Mouse (Mus musculus) heart, embryonic 16.5 days (tissue): ENCODE results near the gene Cops7a. TPM values are rescaled to one million over a fixed set of nuclear protein-coding genes. Genes with fewer than 3 reads are reported as not detected.

Experiments used
- ATAC-seq: fragments of 200-750 bp; cut with Nextera tagmentation; replicated peaks from 2 replicates; pipeline ENCODE4 v1.8.0; 2017; ENCODE audit warnings: moderate number of reproducible peaks; ENCODE audit not compliant: insufficient read depth, low FRiP score; ENCODE audit errors: extremely low read depth
- H3K27ac ChIP-seq: fragments of 300-500 bp; sonication (generic); 2 replicates; pipeline ENCODE4 v1.5.1; 2014; ENCODE audit warnings: mild to moderate bottlenecking, low read length, control low read depth, moderate library complexity
- H3K27me3 ChIP-seq: fragments of 300-500 bp; sonication (generic); 2 replicates; pipeline ENCODE4 v1.6.1; 2014; ENCODE audit warnings: low read length, mixed read lengths; ENCODE audit not compliant: control insufficient read depth, insufficient read depth
- H3K36me3 ChIP-seq: fragments of 300-500 bp; sonication (generic); 2 replicates; pipeline ENCODE4 v1.6.1; 2014; ENCODE audit not compliant: control insufficient read depth, insufficient read depth
- H3K4me1 ChIP-seq: fragments of 300-500 bp; sonication (generic); 2 replicates; pipeline ENCODE4 v1.6.1; 2014; ENCODE audit warnings: low read length, mixed read lengths; ENCODE audit not compliant: control insufficient read depth, insufficient read depth
- H3K4me2 ChIP-seq: fragments of 300-500 bp; sonication (generic); 2 replicates; pipeline ENCODE4 v1.6.1; 2014; ENCODE audit warnings: low read depth, mild to moderate bottlenecking, control low read depth, low read length
- H3K4me3 ChIP-seq: fragments of 300-500 bp; sonication (generic); 2 replicates; pipeline ENCODE4 v1.5.1; 2014; ENCODE audit warnings: mild to moderate bottlenecking, control low read depth, low read length
- H3K9ac ChIP-seq: fragments of 300-500 bp; sonication (generic); 2 replicates; pipeline ENCODE4 v1.6.1; 2014; ENCODE audit warnings: low read length, control low read depth
- H3K9me3 ChIP-seq: fragments of 300-500 bp; sonication (generic); replicated peaks from 2 replicates; pipeline ENCODE4 v1.6.1; 2016; ENCODE audit warnings: low read length; ENCODE audit not compliant: control insufficient read depth
- WGBS: fragments of 180-500 bp; shearing (Covaris S2); extraction: QIAGEN DNeasy Blood & Tissue Kit; methylation state at CpG from one replicate; pipeline ENCODE4 v1.1.7; 2014; 5-methylcytosine and 5-hydroxymethylcytosine counted together
- polyA plus RNA-seq: library from polyadenylated mRNA; unstranded; fragments of >200 nt; fragmentation: Nextera tagmentation; extraction: Ambion mirVana; gene quantifications from 2 replicates; pipeline ENCODE4 v1.2.1, GENCODE M21; 2015

The Cops7a gene
- polyA plus RNA-seq, 1 experiment from 2014 or later, result 145 TPM

DNA sequence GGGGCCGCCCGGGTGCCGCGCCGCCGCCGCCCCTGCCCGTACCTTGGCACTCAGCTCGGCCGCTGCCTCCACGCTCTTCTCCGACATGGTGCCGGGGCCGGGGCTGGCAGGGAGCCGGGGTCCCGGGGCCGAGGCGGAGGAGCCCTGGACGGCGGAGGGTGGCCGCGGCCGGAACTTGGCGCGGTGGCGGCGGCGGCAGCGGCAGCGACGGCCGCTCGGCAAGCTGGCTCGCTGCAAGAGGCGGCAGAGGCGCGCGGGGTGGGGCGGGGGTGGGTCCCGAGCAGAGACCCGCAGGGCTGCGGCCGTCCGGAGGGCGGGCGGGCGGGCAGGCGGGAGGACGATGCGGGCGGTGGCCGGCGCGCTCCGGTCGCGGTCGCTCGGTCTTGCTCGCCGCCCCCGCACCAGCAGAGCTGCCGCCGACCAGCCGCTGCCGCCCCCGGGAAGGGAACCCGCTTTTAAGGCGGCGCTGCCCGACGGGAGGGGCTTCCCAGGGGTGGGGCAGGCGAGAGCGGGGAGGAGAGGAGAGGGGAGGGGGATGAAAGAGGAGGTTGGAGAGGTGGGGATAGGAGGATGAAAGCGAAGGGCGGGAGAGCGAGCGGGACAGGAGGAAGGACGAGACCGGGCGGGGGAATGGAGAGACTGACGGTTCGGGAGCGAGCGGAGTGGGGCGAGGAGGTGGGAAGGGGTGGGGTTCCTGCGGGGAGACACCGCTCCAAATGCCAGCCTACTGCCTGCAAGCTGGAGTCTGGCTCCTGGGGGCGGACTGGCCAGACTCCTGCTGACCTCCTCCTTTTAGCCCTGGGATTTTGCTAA, 47.6 kb downstream of the Cops7a start:
- peak overlapping the region; percentile 100 for H3K27ac ChIP-seq
- H3K9ac ChIP-seq, result peak overlapping the region; percentile 100
- H3K4me1 ChIP-seq, result peaks cover 51% of the 10 kb centered on the region
- peak; percentile 65 for ATAC-seq
- WGBS, result 1% methylated on average over 63 of the region's 89 CpGs
- no peaks in the 10 kb centered on the region for H3K27me3 ChIP-seq
- H3K9me3 ChIP-seq, result no peaks in the 10 kb centered on the region
- peaks cover 21% of the 10 kb centered on the region for H3K36me3 ChIP-seq
- H3K4me2 ChIP-seq, result peak overlapping the region; percentile 66
- H3K4me3 ChIP-seq, result peak overlapping the region; percentile 92

DNA sequence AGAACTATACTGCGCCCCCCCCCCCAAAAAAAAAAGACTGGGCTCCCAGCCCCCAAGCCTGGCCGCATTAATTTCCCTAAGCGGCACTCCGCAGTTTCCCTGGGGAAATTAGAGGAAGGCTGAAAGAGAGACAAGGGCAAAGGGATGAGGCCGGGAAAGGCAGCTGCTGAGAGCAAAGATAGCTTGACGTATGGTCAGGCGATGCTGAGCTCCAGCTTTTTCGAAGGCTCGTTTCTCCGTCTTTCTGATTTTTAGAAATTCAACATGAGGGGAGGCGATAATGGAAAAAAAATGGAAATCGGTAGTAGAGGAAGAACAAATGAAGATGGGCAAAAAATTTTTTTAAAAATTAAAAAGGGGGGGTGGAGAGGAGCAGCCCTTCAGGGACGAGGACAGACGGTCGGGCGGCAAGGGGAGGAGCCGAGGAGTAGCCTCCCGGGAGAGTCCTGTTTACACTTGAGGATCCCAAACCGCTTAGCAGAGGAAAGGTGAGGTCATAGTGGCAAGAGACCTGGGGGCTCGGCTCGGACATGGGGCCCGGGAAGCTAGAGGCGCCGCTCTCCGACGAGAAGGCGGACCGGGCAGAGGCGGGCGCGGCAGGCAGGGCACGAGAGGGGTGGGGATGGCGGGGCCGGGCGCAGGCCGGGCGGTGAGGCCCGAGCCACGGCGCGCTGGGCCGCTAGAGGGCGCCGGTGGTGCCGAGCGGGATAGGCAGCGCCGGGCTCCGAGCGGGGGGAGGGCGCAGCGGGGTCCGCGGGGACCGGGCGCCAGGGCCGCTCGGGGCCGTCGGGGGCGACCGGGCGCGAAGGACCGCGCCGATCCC, 48.4 kb downstream of the Cops7a start:
- Histone ChIP-seq H3K27ac (peak overlapping the region; percentile 100), H3K4me1 (peaks cover 51% of the 10 kb centered on the region), H3K4me3 (peak overlapping the region; percentile 92), H3K36me3 (peaks cover 22% of the 10 kb centered on the region), H3K27me3 (no peaks in the 10 kb centered on the region), H3K4me2 (peak overlapping the region; percentile 98), H3K9ac (peak overlapping the region; percentile 100), H3K9me3 (no peaks in the 10 kb centered on the region)
- ATAC-seq, result peak; percentile 58
- WGBS, result under 1% methylated on average over 51 of the region's 67 CpGs

DNA sequence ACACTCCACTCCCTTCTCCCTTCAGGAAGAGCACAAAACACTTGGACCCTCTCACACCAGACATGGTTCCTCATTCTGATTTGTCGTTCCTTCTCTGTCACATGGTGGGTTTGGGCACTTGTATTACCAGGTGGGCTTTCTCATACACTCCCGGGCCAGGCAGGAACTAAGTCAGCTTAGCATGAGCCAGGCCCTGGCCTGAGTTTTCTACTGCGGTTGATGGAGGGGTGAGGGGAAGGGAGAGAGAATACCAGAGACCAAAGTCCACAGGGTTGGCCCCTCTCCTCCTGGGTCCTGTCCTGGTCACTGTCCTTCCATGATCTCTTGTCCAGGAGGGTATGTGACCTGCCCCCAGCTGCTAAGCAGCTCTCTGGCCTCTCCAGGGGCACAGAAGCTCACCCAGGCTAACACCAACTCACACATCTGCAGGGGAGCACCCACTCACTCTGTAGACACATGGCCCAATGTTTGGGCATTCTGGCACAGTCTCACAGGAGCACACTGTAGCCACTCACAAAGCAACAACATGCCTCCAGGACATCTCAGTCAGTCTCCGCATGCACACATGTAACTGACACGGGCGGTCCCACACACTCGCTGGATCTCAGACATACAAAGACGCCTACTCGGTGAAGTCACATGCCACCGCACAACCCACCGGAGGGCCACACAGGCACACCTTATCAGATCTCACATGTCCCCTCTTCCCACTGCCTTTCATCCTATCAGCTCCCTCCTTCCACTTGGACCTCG, 49.2 kb downstream of the Cops7a start:
- peak overlapping the region; percentile 100 for H3K9ac ChIP-seq
- peak overlapping the region; percentile 98 for H3K4me2 ChIP-seq
- no peaks in the 10 kb centered on the region for H3K9me3 ChIP-seq
- H3K4me3 ChIP-seq, result peak overlapping the region; percentile 92
- ATAC-seq, result no peak
- peak overlapping the region; percentile 100 for H3K27ac ChIP-seq
- no peaks in the 10 kb centered on the region for H3K27me3 ChIP-seq
- WGBS, result 5% methylated on average over 12 of the region's 12 CpGs
- H3K4me1 ChIP-seq, result peaks cover 50% of the 10 kb centered on the region
- peaks cover 22% of the 10 kb centered on the region for H3K36me3 ChIP-seq

DNA sequence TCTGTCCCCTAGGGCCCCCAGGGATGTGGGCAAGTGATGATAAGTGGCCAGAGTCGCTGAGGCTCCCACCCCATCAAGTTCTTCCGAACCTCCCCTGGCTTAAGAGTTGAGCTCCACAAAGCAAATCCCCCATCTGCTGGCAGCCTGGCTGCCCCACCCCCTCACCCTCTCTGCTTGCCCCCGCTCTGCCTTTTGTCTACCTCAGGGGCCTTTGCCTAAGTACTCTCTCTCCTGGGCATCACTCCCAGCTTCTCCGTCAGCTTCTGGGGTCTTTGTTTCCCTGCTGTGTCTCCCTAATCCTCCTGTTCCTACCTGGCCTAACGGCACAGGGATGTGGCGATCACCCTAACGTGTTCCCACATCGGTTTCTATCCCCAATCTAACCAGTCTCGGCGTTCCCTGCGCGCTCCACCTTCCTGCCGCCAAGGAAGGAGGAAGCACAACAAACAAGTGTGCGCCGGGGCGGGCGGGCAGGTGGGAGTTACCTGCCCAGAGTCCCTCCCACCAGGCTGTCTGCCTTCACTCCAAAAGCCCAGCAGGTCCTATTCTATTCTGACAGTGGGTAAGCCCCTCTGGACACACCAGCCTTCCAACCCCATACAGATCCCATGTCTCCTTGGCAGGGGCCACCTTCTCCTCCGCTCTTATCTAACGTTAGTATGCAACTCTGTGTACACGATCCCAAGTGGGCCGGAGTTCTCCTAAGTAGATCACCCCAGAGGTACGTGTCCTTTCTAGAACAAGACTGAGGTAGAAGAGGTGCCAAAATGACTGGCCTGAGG, 50.0 kb downstream of the Cops7a start:
- Histone ChIP-seq H3K4me1 (peaks cover 48% of the 10 kb centered on the region), H3K9ac (peak overlapping the region; percentile 100), H3K27me3 (0 out of 2 replicates have a peak, but pooled peaks cover 2% of the 10 kb centered on the region), H3K9me3 (no peaks in the 10 kb centered on the region), H3K27ac (peak overlapping the region; percentile 100), H3K36me3 (peaks cover 22% of the 10 kb centered on the region), H3K4me2 (peak overlapping the region; percentile 98), H3K4me3 (peak overlapping the region; percentile 92)
- 20% methylated on average over 21 of the region's 22 CpGs for WGBS
- ATAC-seq, result no peak

DNA sequence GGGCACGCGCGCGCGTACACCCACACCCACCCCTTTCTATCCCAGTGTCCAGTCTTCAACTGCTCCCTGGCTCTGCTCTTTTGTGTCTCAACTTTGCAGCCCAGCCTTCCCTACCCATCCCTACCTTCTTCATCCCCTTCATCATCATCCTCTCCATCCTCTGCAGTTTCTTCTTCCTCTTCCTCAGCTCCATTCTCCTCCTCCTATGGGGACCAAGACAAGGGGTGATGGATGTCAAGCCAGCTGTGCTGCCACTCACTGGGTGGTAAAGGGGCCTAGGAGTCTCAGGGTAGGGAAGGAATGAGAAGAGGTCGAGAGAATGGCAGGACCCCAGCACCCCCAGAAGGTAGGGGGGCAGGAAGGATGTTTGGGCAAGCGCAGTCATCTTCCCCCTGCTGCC, 50.8 kb downstream of the Cops7a start:
- H3K4me2 ChIP-seq, result no peak overlapping the region
- H3K4me1 ChIP-seq, result peaks cover 51% of the 10 kb centered on the region
- no peak overlapping the region for H3K9ac ChIP-seq
- 87% methylated on average over 7 of the region's 7 CpGs for WGBS
- peaks cover 6% of the 10 kb centered on the region; the same call in 1 of the 2 replicates for H3K27me3 ChIP-seq
- no peak overlapping the region for H3K27ac ChIP-seq
- no peak for ATAC-seq
- H3K9me3 ChIP-seq, result no peaks in the 10 kb centered on the region
- H3K4me3 ChIP-seq, result no peak overlapping the region
- peaks cover 22% of the 10 kb centered on the region for H3K36me3 ChIP-seq

DNA sequence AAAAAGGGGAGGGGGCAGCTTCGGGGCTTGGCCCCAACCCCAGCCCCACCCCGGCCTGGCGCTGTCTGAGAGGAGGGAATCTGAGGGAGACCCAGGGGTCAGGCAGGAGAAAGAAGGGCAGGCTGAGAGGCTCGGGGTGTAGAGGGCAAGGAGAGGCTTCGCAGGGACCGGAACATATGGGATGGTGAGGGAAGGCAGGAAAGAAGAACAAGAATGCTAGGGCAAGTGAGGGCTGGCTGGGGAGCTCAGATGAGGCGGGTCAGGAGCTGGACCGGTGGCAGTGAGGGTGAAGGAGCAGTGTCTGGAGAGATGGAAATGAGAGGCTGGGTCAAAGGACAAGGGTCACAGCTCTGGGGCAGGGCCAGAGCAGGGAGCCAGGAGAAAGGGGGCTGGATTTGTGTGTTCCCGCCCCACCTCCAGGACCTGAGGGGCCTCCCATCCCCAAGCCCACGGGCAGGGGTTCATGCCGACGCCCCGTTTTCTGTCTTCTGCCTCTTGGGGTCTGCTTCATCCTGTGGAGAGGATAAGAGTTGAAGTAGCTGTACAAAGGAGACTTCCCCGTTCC, 51.5 kb downstream of the Cops7a start:
- no peak overlapping the region; the same call in 1 of the 2 replicates for H3K27ac ChIP-seq
- H3K4me3 ChIP-seq, result no peak overlapping the region
- H3K9me3 ChIP-seq, result no peaks in the 10 kb centered on the region
- no peak overlapping the region for H3K4me2 ChIP-seq
- H3K4me1 ChIP-seq, result peaks cover 45% of the 10 kb centered on the region
- WGBS, result 76% methylated on average over 14 of the region's 14 CpGs
- H3K9ac ChIP-seq, result peak overlapping the region; percentile 38; the same call in 1 of the 2 replicates
- H3K27me3 ChIP-seq, result peaks cover 7% of the 10 kb centered on the region; the same call in 1 of the 2 replicates
- peaks cover 22% of the 10 kb centered on the region for H3K36me3 ChIP-seq
- ATAC-seq, result no peak

DNA sequence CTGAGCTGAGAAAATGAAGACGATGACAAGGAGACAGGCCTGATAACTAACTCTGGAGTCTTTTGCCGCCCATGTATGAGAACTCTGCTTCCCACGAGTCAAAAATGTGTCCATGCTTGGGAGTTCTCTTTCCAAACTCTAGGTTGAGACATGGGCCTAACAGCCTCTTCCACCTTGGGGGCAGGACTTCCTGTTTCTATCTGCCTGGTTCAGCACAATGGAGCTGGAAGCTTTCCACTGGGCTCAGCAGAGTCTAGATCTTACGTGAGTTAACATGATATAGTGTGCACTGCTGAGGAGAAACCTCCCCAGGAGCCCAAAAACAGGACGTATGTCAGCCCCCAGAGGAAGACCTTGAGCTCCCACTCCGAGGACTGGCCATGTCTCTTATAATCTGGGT, 52.1 kb downstream of the Cops7a start:
- Histone ChIP-seq H3K9me3 (no peaks in the 10 kb centered on the region), H3K36me3 (peaks cover 22% of the 10 kb centered on the region), H3K9ac (no peak overlapping the region), H3K27ac (peak overlapping the region; percentile 21; the same call in 1 of the 2 replicates), H3K4me1 (peaks cover 40% of the 10 kb centered on the region), H3K4me3 (no peak overlapping the region), H3K27me3 (peaks cover 10% of the 10 kb centered on the region; the same call in 1 of the 2 replicates), H3K4me2 (no peak overlapping the region)
- ATAC-seq, result no peak
- 57% methylated on average over 6 of the region's 6 CpGs for WGBS
